Mouse (Mus musculus) lung, embryonic 14.5 days (tissue): ENCODE results near the gene P2ry1. TPM values are rescaled to one million over a fixed set of nuclear protein-coding genes. Genes with fewer than 3 reads are reported as not detected.

Experiments used
- ATAC-seq: fragments of 200-750 bp; cut with Nextera tagmentation; 2 replicates; pipeline ENCODE4 v1.8.0; 2017; ENCODE audit warnings: mild to moderate bottlenecking, moderate TSS enrichment, moderate library complexity; ENCODE audit not compliant: insufficient read depth
- DNase-seq: peaks from one replicate; pipeline ENCODE4 v3.0.0-alpha.2; 2015
- H3K27ac ChIP-seq: fragments of 300-500 bp; sonication (generic); 2 replicates; pipeline ENCODE4 v1.5.1; 2014; ENCODE audit warnings: low read depth, mild to moderate bottlenecking, moderate library complexity
- H3K27me3 ChIP-seq: fragments of 300-500 bp; sonication (generic); 2 replicates; pipeline ENCODE4 v1.6.1; 2014; ENCODE audit warnings: low read length, control low read depth; ENCODE audit not compliant: insufficient read depth
- H3K36me3 ChIP-seq: fragments of 300-500 bp; sonication (generic); 2 replicates; pipeline ENCODE4 v1.6.1; 2014; ENCODE audit warnings: control low read depth; ENCODE audit not compliant: insufficient read depth
- H3K4me1 ChIP-seq: fragments of 300-500 bp; sonication (generic); 2 replicates; pipeline ENCODE4 v1.6.1; 2014; ENCODE audit warnings: antibody characterized with exemption, control low read depth; ENCODE audit not compliant: insufficient read depth
- H3K4me2 ChIP-seq: fragments of 300-500 bp; sonication (generic); 2 replicates; pipeline ENCODE4 v1.6.1; 2014; ENCODE audit warnings: mild to moderate bottlenecking
- H3K4me3 ChIP-seq: fragments of 300-500 bp; sonication (generic); 2 replicates; pipeline ENCODE4 v1.5.1; 2014; ENCODE audit warnings: low read depth, low read length
- H3K9ac ChIP-seq: fragments of 300-500 bp; sonication (generic); 2 replicates; pipeline ENCODE4 v1.6.1; 2014
- H3K9me3 ChIP-seq: fragments of 300-500 bp; sonication (generic); 2 replicates; pipeline ENCODE4 v1.6.1; 2016; ENCODE audit warnings: low read depth, low read length, control low read depth
- CTCF ChIP-seq: IDR thresholded peaks from 2 replicates; pipeline ENCODE4 v1.5.1; 2016; ENCODE audit warnings: antibody characterized with exemption, low read depth
- WGBS: fragments of 180-500 bp; shearing (Covaris S2); extraction: QIAGEN DNeasy Blood & Tissue Kit; methylation state at CpG from one replicate; pipeline ENCODE4 v1.1.7; 2014; 5-methylcytosine and 5-hydroxymethylcytosine counted together
- polyA plus RNA-seq: library from polyadenylated mRNA; unstranded; fragments of >200 nt; fragmentation: Nextera tagmentation; extraction: Ambion mirVana; gene quantifications from 2 replicates; pipeline ENCODE4 v1.2.1, GENCODE M21; 2014

Gene P2ry1
- polyA plus RNA-seq, 1 experiment from 2014 or later = 6.3 TPM

- WGBS = 87% methylated on average over 3 of the region's 3 CpGs
- Histone ChIP-seq H3K4me3 (no peak overlapping the region), H3K9me3 (no peaks in the 10 kb centered on the region), H3K36me3 (no peaks in the 10 kb centered on the region), H3K27me3 (no peaks in the 10 kb centered on the region; the same call in 1 of the 2 replicates), H3K4me2 (no peak overlapping the region), H3K9ac (no peak overlapping the region), H3K27ac (no peak overlapping the region), H3K4me1 (no peaks in the 10 kb centered on the region)
- no peak for DNase-seq
- ATAC-seq = no peak
- no peak for TF ChIP-seq CTCF
Measured at GRCm38 (mm10) chr3:60998064-60998463, 4.5 kb upstream of the P2ry1 start.

GRCm38 (mm10) chr3:60999715-61000114 is 2.9 kb upstream of the P2ry1 start:
- DNase-seq (no peak), ATAC-seq (no peak)
- Histone ChIP-seq H3K36me3 (no peaks in the 10 kb centered on the region), H3K9ac (no peak overlapping the region), H3K27me3 (peaks cover 6% of the 10 kb centered on the region), H3K9me3 (no peaks in the 10 kb centered on the region), H3K4me1 (no peaks in the 10 kb centered on the region), H3K4me2 (no peak overlapping the region), H3K27ac (no peak overlapping the region), H3K4me3 (no peak overlapping the region)
- TF ChIP-seq CTCF = no peak

- Histone ChIP-seq H3K27ac (no peak overlapping the region), H3K36me3 (no peaks in the 10 kb centered on the region), H3K4me3 (no peak overlapping the region), H3K9me3 (no peaks in the 10 kb centered on the region), H3K4me1 (no peaks in the 10 kb centered on the region), H3K27me3 (peaks cover 6% of the 10 kb centered on the region), H3K4me2 (no peak overlapping the region), H3K9ac (no peak overlapping the region)
- DNase-seq = no peak
- no peak for TF ChIP-seq CTCF
- WGBS = 65% methylated on average over 4 of the region's 4 CpGs
- no peak for ATAC-seq
Measured at GRCm38 (mm10) chr3:61000747-61001146, 1.8 kb upstream of the P2ry1 start.

GRCm38 (mm10) chr3:61001852-61002586 is 576 bp upstream of the P2ry1 start:
- Histone ChIP-seq H3K9ac (peak overlapping the region; percentile 65), H3K4me1 (no peaks in the 10 kb centered on the region), H3K27me3 (peaks cover 6% of the 10 kb centered on the region), H3K36me3 (no peaks in the 10 kb centered on the region), H3K4me2 (peak overlapping the region; percentile 90), H3K4me3 (peak overlapping the region; percentile 73), H3K27ac (no peak overlapping the region), H3K9me3 (no peaks in the 10 kb centered on the region)
- no peak for TF ChIP-seq CTCF
- DNase-seq (peak; percentile 10), ATAC-seq (peak; percentile 57)
- WGBS = 2% methylated on average over 20 of the region's 20 CpGs

- Histone ChIP-seq H3K4me1 (no peaks in the 10 kb centered on the region), H3K9ac (no peak overlapping the region), H3K4me2 (peak overlapping the region; percentile 90), H3K9me3 (no peaks in the 10 kb centered on the region), H3K36me3 (no peaks in the 10 kb centered on the region), H3K27ac (no peak overlapping the region), H3K4me3 (peak overlapping the region; percentile 73; the same call in 1 of the 2 replicates), H3K27me3 (peaks cover 6% of the 10 kb centered on the region)
- no peak for TF ChIP-seq CTCF
- WGBS = 79% methylated on average over 1 of the region's 1 CpGs
- DNase-seq (no peak), ATAC-seq (no peak)
Measured at GRCm38 (mm10) chr3:61004611-61005010, 2.0 kb downstream of the P2ry1 start.

- H3K4me2 ChIP-seq = no peak overlapping the region
- DNase-seq (no peak), ATAC-seq (no peak)
- H3K36me3 ChIP-seq = no peaks in the 10 kb centered on the region
- no peaks in the 10 kb centered on the region for H3K4me1 ChIP-seq
- H3K9me3 ChIP-seq = no peaks in the 10 kb centered on the region
- TF ChIP-seq CTCF = no peak
- H3K9ac ChIP-seq = no peak overlapping the region
- no peaks in the 10 kb centered on the region for H3K27me3 ChIP-seq
- H3K4me3 ChIP-seq = no peak overlapping the region
- 47% methylated on average over 5 of the region's 5 CpGs for WGBS
- H3K27ac ChIP-seq = no peak overlapping the region
Measured at GRCm38 (mm10) chr3:61011660-61012059, 9.1 kb downstream of the P2ry1 start.

- no peak overlapping the region for H3K9ac ChIP-seq
- ATAC-seq (no peak), DNase-seq (no peak)
- H3K27ac ChIP-seq = no peak overlapping the region
- H3K4me2 ChIP-seq = no peak overlapping the region
- H3K36me3 ChIP-seq = no peaks in the 10 kb centered on the region
- H3K27me3 ChIP-seq = no peaks in the 10 kb centered on the region
- no peak for TF ChIP-seq CTCF
- no peaks in the 10 kb centered on the region for H3K4me1 ChIP-seq
- no peak overlapping the region for H3K4me3 ChIP-seq
- H3K9me3 ChIP-seq = no peaks in the 10 kb centered on the region
Measured at GRCm38 (mm10) chr3:61012550-61012949, 10.0 kb downstream of the P2ry1 start.
